8 mouse cellular contexts compared by ENCODE assay signal in the genomic region with DNA sequence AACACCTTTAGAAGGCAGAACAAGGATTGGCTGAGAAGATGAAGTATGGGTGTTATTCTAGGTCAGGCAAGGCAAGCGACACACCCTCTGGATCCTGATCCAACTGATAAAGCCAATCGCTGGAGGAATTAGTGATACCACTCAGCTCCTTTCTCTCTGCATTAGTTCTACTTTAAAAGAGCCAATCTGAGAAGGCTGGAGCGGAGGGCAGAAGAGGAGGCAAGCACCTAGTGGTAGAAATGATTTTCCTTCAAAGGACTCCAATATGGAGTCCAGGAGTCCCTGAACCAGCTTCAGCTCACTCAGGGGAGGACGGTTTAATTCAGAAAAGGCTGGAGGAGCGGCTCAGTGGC.
DNase-seq lines count a peak whose midpoint lies in the region; ATAC-seq and TF ChIP-seq lines count a peak whose summit lies in the region.

No protein-coding gene starts in this region.

- peaks cover 12% of the 10 kb centered on the region; the same call in 1 of the 2 replicates for H3K4me1 ChIP-seq in heart, embryonic 10.5 days
- H3K4me1 ChIP-seq in bone marrow, adult 2 months (ENCODE audit: control insufficient read depth, insufficient read depth, low read length) = no peaks in the 10 kb centered on the region; the same call in 1 of the 2 replicates
- peaks cover 8% of the 10 kb centered on the region; the same call in 1 of the 2 replicates for H3K4me1 ChIP-seq in hindbrain, embryonic 12.5 days
- 0 out of 2 replicates have a peak, but pooled peaks cover 2% of the 10 kb centered on the region for H3K4me1 ChIP-seq in midbrain, embryonic 11.5 days (ENCODE audit: control insufficient read depth, insufficient read depth, low read length)

- peaks cover 18% of the 10 kb centered on the region for H3K36me3 ChIP-seq in heart, embryonic 10.5 days
- peaks cover 3% of the 10 kb centered on the region; the same call in 1 of the 2 replicates for H3K36me3 ChIP-seq in hindbrain, embryonic 12.5 days
- 0 out of 2 replicates have a peak, but pooled peaks cover 2% of the 10 kb centered on the region for H3K36me3 ChIP-seq in midbrain, embryonic 11.5 days (ENCODE audit: control insufficient read depth, insufficient read depth, low read length)

- intact Hi-C loops in heart, postnatal 10 days (cut with DNase I) = no loop called here

- no peak for DNase-seq in heart, embryonic 10.5 days (ENCODE audit: low spot score)
- DNase-seq in heart, postnatal 10 days = no peak
- no peak for DNase-seq in midbrain, embryonic 11.5 days (ENCODE audit: low spot score, missing footprints)
- no peak for DNase-seq in embryo, embryonic 9.5 days (ENCODE audit: extremely low spot score)
- no peak for DNase-seq in thymus, postnatal 14 days

- H3K4me3 ChIP-seq in heart, embryonic 10.5 days = peak overlapping the region; percentile 76
- H3K4me3 ChIP-seq in bone marrow, adult 2 months (replicated peaks; ENCODE audit: control insufficient read depth, low read depth, low read length) = peak overlapping the region; percentile 91
- peak overlapping the region; percentile 72 for H3K4me3 ChIP-seq in hindbrain, embryonic 12.5 days
- H3K4me3 ChIP-seq in midbrain, embryonic 11.5 days (ENCODE audit: low read depth, low read length) = peak overlapping the region; percentile 71

- 55% methylated on average over 5 of the region's 5 CpGs for WGBS in heart, embryonic 10.5 days
- 33% methylated on average over 5 of the region's 5 CpGs for WGBS in bone marrow, adult 2 months
- 57% methylated on average over 5 of the region's 5 CpGs for WGBS in hindbrain, embryonic 12.5 days
- whole genome bisulfite sequencing in midbrain, embryonic 11.5 days = 57% methylated on average over 5 of the region's 5 CpGs

- TF ChIP-seq CTCF in bone marrow, adult 2 months (IDR thresholded peaks at IDR 0.05; ENCODE audit: control insufficient read depth, insufficient read depth, low read length) = no peak

- H3K27ac ChIP-seq in heart, embryonic 10.5 days = peak overlapping the region; percentile 91; the same call in 1 of the 2 replicates
- peak overlapping the region; percentile 93 for H3K27ac ChIP-seq in bone marrow, adult 2 months (ENCODE audit: control insufficient read depth, insufficient read depth, low read depth, low read length, poor library complexity)
- H3K27ac ChIP-seq in hindbrain, embryonic 12.5 days = no peak overlapping the region
- H3K27ac ChIP-seq in midbrain, embryonic 11.5 days (ENCODE audit: low read depth, low read length) = no peak overlapping the region

- H3K9me3 ChIP-seq in heart, embryonic 10.5 days = no peaks in the 10 kb centered on the region
- peaks cover 7% of the 10 kb centered on the region; the same call in 1 of the 2 replicates for H3K9me3 ChIP-seq in hindbrain, embryonic 12.5 days (replicated peaks)
- peaks cover 9% of the 10 kb centered on the region; the same call in 1 of the 2 replicates for H3K9me3 ChIP-seq in midbrain, embryonic 11.5 days (ENCODE audit: control insufficient read depth, low read length)

- TF ChIP-seq POLR2A in bone marrow, adult 2 months (IDR thresholded peaks at IDR 0.05; ENCODE audit: borderline replicate concordance, control insufficient read depth, low read depth, low read length) = no peak

- H3K9ac ChIP-seq in hindbrain, embryonic 12.5 days = peak overlapping the region; percentile 75; the same call in 1 of the 2 replicates
- peak overlapping the region; percentile 83 for H3K9ac ChIP-seq in midbrain, embryonic 11.5 days (ENCODE audit: low read length)

- H3K4me2 ChIP-seq in hindbrain, embryonic 12.5 days (replicated peaks) = peak overlapping the region; percentile 87
- peak overlapping the region; percentile 88 for H3K4me2 ChIP-seq in midbrain, embryonic 11.5 days

- H3K27me3 ChIP-seq in heart, embryonic 10.5 days (ENCODE audit: insufficient read depth, poor library complexity, severe bottlenecking) = no peaks in the 10 kb centered on the region
- no peaks in the 10 kb centered on the region for H3K27me3 ChIP-seq in hindbrain, embryonic 12.5 days
- no peaks in the 10 kb centered on the region for H3K27me3 ChIP-seq in midbrain, embryonic 11.5 days (ENCODE audit: control insufficient read depth, insufficient read depth, low read length)

- ATAC-seq in hindbrain, embryonic 12.5 days (ENCODE audit: low FRiP score) = no peak
- ATAC-seq in midbrain, embryonic 11.5 days (ENCODE audit: low FRiP score) = no peak
- no peak for ATAC-seq in granulocyte monocyte progenitor cell, adult 5-6 weeks (replicated peaks; ENCODE audit: poor library complexity, severe bottlenecking)

Comparison
In these comparisons a context has a peak if more than half of its experiments do, and no peak if none do; other contexts are left out.
1. H3K27ac ChIP-seq: peak in heart, embryonic 10.5 days (single experiment) and bone marrow, adult 2 months (single experiment); none in hindbrain, embryonic 12.5 days (single experiment) and midbrain, embryonic 11.5 days (single experiment).
2. Peak in every context shown above with its lines, with median percentiles within 50 percentile points of each other: H3K4me3 ChIP-seq.